19 mouse cellular contexts compared by ENCODE assay signal in the genomic region with DNA sequence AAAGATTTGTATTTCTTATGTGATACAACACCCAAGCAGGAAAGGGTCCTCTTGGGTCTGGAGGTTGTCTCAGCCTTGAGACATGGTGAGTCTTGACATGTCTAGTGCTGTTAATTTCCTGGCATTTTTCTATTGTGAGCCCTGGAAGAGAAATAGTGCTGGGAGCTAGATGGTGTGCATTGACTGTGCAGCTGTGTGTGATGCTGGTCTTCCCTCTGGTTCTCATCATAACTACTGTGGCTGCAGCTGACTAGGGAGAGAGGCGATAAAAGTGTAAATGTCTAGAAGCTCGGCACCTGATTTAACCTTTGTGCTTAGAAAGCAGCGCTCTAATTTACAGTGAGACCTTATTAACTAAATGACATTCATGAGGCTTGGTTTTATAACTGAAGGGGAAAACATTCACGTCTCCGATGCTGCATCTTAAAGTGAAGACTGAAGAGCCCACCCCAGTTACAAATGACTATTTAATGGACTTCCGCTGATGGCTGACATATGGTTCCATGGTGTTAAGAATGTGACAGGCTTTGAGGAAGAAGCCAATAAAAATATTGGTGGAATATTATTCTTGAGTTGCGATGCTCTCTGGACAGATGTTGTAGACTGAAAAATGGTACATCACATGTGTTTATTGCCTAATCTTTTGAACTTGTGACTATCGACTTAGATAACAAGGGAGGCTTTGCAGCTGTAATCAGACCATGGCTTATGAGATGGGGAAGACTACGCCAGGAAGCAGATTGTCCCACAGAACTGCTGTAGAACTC.
DNase-seq lines count a peak whose midpoint lies in the region; ATAC-seq and TF ChIP-seq lines count a peak whose summit lies in the region.
"Had no signal": no experiment of that assay in that cellular context is flagged by ENCODE, and none has a peak within 500 bp of the region (broad histone marks: within the 10 kb centered on the region; RNA-seq: fewer than 3 reads in every experiment).

No protein-coding gene starts in this region.

- H3K4me1 ChIP-seq in kidney, embryonic 14.5 days (ENCODE audit: control insufficient read depth, insufficient read depth, low read length): 0 out of 2 replicates have a peak, but pooled peaks cover 3% of the 10 kb centered on the region
- H3K4me1 ChIP-seq in kidney, postnatal 0 days (replicated peaks; ENCODE audit: insufficient read depth, low read length): no peaks in the 10 kb centered on the region
- H3K4me1 ChIP-seq: heart, embryonic 12.5 days; liver, embryonic 12.5 days; midbrain, embryonic 10.5 days had no signal

- no peaks in the 10 kb centered on the region for H3K27me3 ChIP-seq in kidney, embryonic 14.5 days (ENCODE audit: control insufficient read depth, insufficient read depth, low read length)
- H3K27me3 ChIP-seq in kidney, postnatal 0 days (ENCODE audit: insufficient read depth, low read length): no peaks in the 10 kb centered on the region
- H3K27me3 ChIP-seq: heart, embryonic 12.5 days; liver, embryonic 12.5 days; Patski had no signal

- peak; percentile 89 for ATAC-seq in kidney, embryonic 14.5 days (ENCODE audit: low FRiP score, low TSS enrichment)
- peak; percentile 61 for ATAC-seq in kidney, postnatal 0 days (replicated peaks; ENCODE audit: low FRiP score, low read depth)
- ATAC-seq: liver, embryonic 12.5 days; Patski had no signal

- no peaks in the 10 kb centered on the region for H3K36me3 ChIP-seq in kidney, embryonic 14.5 days (ENCODE audit: control insufficient read depth, insufficient read depth, low read length)
- H3K36me3 ChIP-seq in kidney, postnatal 0 days (ENCODE audit: insufficient read depth, low read length): no peaks in the 10 kb centered on the region
- H3K36me3 ChIP-seq: heart, embryonic 12.5 days; liver, embryonic 12.5 days; midbrain, embryonic 10.5 days had no signal

- H3K27ac ChIP-seq in kidney, embryonic 14.5 days (ENCODE audit: low read depth, low read length): peak overlapping the region; percentile 55
- no peak overlapping the region for H3K27ac ChIP-seq in kidney, postnatal 0 days
- H3K27ac ChIP-seq: gastrocnemius, adult 2 months; hindbrain, embryonic 14.5 days; liver, embryonic 12.5 days; midbrain, embryonic 10.5 days; stomach, postnatal 0 days had no signal

- H3K9ac ChIP-seq in kidney, embryonic 14.5 days (ENCODE audit: low read depth, low read length): no peak overlapping the region
- no peak overlapping the region for H3K9ac ChIP-seq in kidney, postnatal 0 days (ENCODE audit: low read depth, low read length)
- H3K9ac ChIP-seq: heart, embryonic 12.5 days; hindbrain, embryonic 14.5 days; liver, embryonic 12.5 days had no signal

- no peak overlapping the region for H3K4me3 ChIP-seq in kidney, embryonic 14.5 days (ENCODE audit: low read length)
- H3K4me3 ChIP-seq in kidney, postnatal 0 days (replicated peaks; ENCODE audit: low read depth, low read length): no peak overlapping the region
- H3K4me3 ChIP-seq: gastrocnemius, adult 2 months; heart, embryonic 12.5 days; liver, embryonic 12.5 days; midbrain, embryonic 10.5 days had no signal

- 53% methylated on average over 9 of the region's 9 CpGs for WGBS in kidney, embryonic 14.5 days
- 56% methylated on average over 9 of the region's 9 CpGs for WGBS in kidney, postnatal 0 days

- TF ChIP-seq CTCF in kidney, postnatal 0 days (IDR thresholded peaks at IDR 0.05; ENCODE audit: low read depth): no peak

- no peaks in the 10 kb centered on the region for H3K9me3 ChIP-seq in kidney, embryonic 14.5 days (ENCODE audit: control insufficient read depth, low read length)
- H3K9me3 ChIP-seq in kidney, postnatal 0 days (replicated peaks; ENCODE audit: low read length): no peaks in the 10 kb centered on the region
- H3K9me3 ChIP-seq: liver, embryonic 12.5 days; midbrain, embryonic 10.5 days had no signal

- no peak overlapping the region for H3K4me2 ChIP-seq in kidney, embryonic 14.5 days (replicated peaks; ENCODE audit: low read depth, low read length)
- H3K4me2 ChIP-seq in kidney, postnatal 0 days (ENCODE audit: low read length): no peak overlapping the region
- H3K4me2 ChIP-seq: heart, embryonic 12.5 days; hindbrain, embryonic 14.5 days; liver, embryonic 12.5 days had no signal

- peak; percentile 19 for DNase-seq in embryo, embryonic 10.5 days (ENCODE audit: low spot score)
- no peak for DNase-seq in embryo, embryonic 10 days (ENCODE audit: low spot score)
- DNase-seq in kidney, adult 8-10 months: no peak
- DNase-seq in kidney, postnatal 0 days (ENCODE audit: low spot score): peak; percentile 90
- peak; percentile 25 for DNase-seq in lung, postnatal 25 days (ENCODE audit: low spot score)
- no peak for DNase-seq in Muller cell, postnatal 12 days (ENCODE audit: inconsistent ontology term)
- DNase-seq in thymus, postnatal 0 days (ENCODE audit: low spot score): no peak
- DNase-seq: adrenal gland, adult 8-10 months; cerebellum, adult 8-10 months; gastrocnemius, adult 2 months; heart, postnatal 14 days; left cerebral cortex, postnatal 4 days had no signal

Comparison
In these comparisons a context has a peak if more than half of its experiments do, and no peak if none do; other contexts are left out.
1. DNase-seq: peak in embryo, embryonic 10.5 days (single experiment), kidney, postnatal 0 days (single experiment) and lung, postnatal 25 days (single experiment); none in embryo, embryonic 10 days (single experiment), kidney, adult 8-10 months (0 of 2), Muller cell, postnatal 12 days (single experiment) and thymus, postnatal 0 days (single experiment).